Mouse (Mus musculus): Measurements from ENCODE around the gene Hivep3. TPM values are rescaled to one million over a fixed set of nuclear protein-coding genes. Genes with fewer than 3 reads are reported as not detected.
A peak's percentile ranks its signal among the peaks of the same experiment; 100 is the strongest.

Gene Hivep3
- polyA plus RNA-seq, 1 experiment: 23.1 TPM

DNA sequence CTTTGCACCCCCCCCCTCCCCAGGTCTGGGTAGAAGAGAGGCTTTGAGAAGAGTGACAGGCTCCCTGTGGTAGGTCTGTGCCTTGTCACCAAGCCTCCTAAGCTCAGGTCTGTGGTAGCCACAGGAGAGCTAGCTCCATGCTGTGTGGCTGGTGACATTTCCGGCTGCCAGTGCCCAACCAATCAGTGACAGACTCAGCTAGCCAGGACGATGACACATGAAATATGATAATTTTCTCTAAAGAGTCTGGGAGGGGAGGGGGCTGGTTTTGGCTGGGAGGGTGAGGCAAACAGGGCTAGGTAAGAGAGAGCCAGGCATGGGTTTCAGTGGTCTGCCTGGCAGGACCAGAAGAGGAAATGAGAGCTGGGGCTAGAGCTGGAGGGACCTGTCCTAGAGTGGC lies 79.2 kb downstream of the Hivep3 start:
- H3K4me1 ChIP-seq (ENCODE audit: control insufficient read depth, insufficient read depth, low read length): peaks cover 13% of the 10 kb centered on the region
- DNase-seq: no peak
- TF ChIP-seq CTCF (IDR thresholded peaks at IDR 0.05; ENCODE audit: insufficient read depth, low read length) (no peak), POLR2A (IDR thresholded peaks at IDR 0.05; ENCODE audit: borderline replicate concordance, extremely low read depth, low read depth, low read length) (no peak)
- 18% methylated on average over 2 of the region's 2 CpGs for WGBS
- H3K4me3 ChIP-seq (replicated peaks; ENCODE audit: extremely low read depth, low read depth, low read length): no peak overlapping the region

- no peak overlapping the region for H3K4me3 ChIP-seq (replicated peaks; ENCODE audit: extremely low read depth, low read depth, low read length)
- WGBS: 26% methylated on average over 12 of the region's 12 CpGs
These were observed 80.1 kb downstream of the Hivep3 start for GRCm38 (mm10) chr4:119813500-119814184.

GRCm38 (mm10) chr4:119814185-119815132 lies 80.9 kb downstream of the Hivep3 start:
- peak; percentile 36 for DNase-seq
- peaks cover 13% of the 10 kb centered on the region for H3K4me1 ChIP-seq (ENCODE audit: control insufficient read depth, insufficient read depth, low read length)
- H3K4me3 ChIP-seq (replicated peaks; ENCODE audit: extremely low read depth, low read depth, low read length): peak overlapping the region; percentile 72
- WGBS: 2% methylated on average over 47 of the region's 47 CpGs
- TF ChIP-seq POLR2A (IDR thresholded peaks at IDR 0.05; ENCODE audit: borderline replicate concordance, extremely low read depth, low read depth, low read length) (no peak), CTCF (IDR thresholded peaks at IDR 0.05; ENCODE audit: insufficient read depth, low read length) (no peak)

More at GRCm38 (mm10) chr4:119813500-119814184, 80.1 kb downstream of the Hivep3 start:
- no peak for DNase-seq
- peaks cover 13% of the 10 kb centered on the region for H3K4me1 ChIP-seq (ENCODE audit: control insufficient read depth, insufficient read depth, low read length)
- TF ChIP-seq CTCF (IDR thresholded peaks at IDR 0.05; ENCODE audit: insufficient read depth, low read length) (no peak), POLR2A (IDR thresholded peaks at IDR 0.05; ENCODE audit: borderline replicate concordance, extremely low read depth, low read depth, low read length) (no peak)

GRCm38 (mm10) chr4:119815133-119815792 lies 81.7 kb downstream of the Hivep3 start:
- H3K4me3 ChIP-seq (replicated peaks; ENCODE audit: extremely low read depth, low read depth, low read length): peak overlapping the region; percentile 72
- no peak for TF ChIP-seq POLR2A (IDR thresholded peaks at IDR 0.05; ENCODE audit: borderline replicate concordance, extremely low read depth, low read depth, low read length)
- TF ChIP-seq CTCF (IDR thresholded peaks at IDR 0.05; ENCODE audit: insufficient read depth, low read length): no peak
- WGBS: 11% methylated on average over 7 of the region's 7 CpGs
- H3K4me1 ChIP-seq (ENCODE audit: control insufficient read depth, insufficient read depth, low read length): peaks cover 13% of the 10 kb centered on the region
- DNase-seq: peak; percentile 35

DNA sequence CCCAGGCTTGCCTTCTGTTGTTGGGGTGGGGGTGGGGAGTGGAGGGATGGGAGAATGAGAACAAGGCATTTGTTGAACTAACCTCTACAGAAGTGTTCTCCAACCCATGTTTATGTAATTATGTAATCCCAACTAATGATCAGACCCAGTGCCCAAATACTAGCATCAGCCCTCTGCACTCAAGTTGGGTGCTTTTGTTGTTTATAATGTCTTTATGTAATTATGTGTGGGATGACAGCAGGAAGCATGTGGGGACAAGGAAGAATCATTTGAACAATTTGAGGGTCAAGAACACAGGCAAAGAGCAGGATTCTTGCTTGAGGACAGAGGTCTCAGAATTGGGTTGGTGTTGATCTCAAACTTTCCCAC lies 82.2 kb downstream of the Hivep3 start:
- Histone ChIP-seq H3K4me3 (replicated peaks; ENCODE audit: extremely low read depth, low read depth, low read length) (no peak overlapping the region), H3K4me1 (ENCODE audit: control insufficient read depth, insufficient read depth, low read length) (peaks cover 13% of the 10 kb centered on the region)
- TF ChIP-seq CTCF (IDR thresholded peaks at IDR 0.05; ENCODE audit: insufficient read depth, low read length) (no peak), POLR2A (IDR thresholded peaks at IDR 0.05; ENCODE audit: borderline replicate concordance, extremely low read depth, low read depth, low read length) (no peak)
- no peak for DNase-seq

DNA sequence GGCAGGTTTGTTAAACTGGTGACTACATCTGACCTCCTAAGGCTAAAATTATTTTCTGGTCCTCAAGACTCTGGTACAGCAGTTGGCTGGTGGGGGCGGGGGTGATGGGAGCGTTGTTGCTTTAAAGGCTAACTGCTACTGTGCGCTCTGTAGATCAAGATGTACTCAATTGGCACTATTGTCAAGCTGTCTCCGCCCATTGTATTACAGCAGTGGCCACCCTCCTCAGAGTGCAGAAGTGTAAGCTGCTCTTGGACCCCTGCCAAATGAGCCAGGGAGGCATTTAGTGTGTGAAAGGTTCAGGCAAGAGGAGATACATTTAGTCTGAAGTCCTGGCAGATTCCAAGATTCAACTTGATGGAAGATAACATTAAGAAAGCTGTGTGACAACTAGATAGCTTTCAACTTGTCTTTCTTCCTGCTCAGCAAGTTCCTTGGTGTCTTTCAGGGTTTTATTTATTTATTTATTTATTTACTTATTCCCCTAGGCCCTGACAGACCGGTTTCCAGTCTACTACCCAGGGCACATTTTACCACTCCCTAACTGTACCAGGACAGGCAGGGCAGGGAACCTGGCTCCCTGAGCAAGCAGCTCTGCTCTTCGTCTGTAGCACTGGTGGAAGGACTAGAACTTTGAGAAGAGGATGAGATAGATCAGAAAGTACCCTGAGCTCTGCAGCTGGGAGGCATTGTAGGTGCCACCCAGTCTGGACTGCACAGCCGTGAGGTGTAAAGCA lies 83.2 kb downstream of the Hivep3 start:
- 34% methylated on average over 7 of the region's 7 CpGs for WGBS
- Histone ChIP-seq H3K4me3 (replicated peaks; ENCODE audit: extremely low read depth, low read depth, low read length) (no peak overlapping the region), H3K4me1 (ENCODE audit: control insufficient read depth, insufficient read depth, low read length) (peaks cover 13% of the 10 kb centered on the region)
- no peak for TF ChIP-seq POLR2A (IDR thresholded peaks at IDR 0.05; ENCODE audit: borderline replicate concordance, extremely low read depth, low read depth, low read length)
- no peak for TF ChIP-seq CTCF (IDR thresholded peaks at IDR 0.05; ENCODE audit: insufficient read depth, low read length)
- peak; percentile 19 for DNase-seq

DNA sequence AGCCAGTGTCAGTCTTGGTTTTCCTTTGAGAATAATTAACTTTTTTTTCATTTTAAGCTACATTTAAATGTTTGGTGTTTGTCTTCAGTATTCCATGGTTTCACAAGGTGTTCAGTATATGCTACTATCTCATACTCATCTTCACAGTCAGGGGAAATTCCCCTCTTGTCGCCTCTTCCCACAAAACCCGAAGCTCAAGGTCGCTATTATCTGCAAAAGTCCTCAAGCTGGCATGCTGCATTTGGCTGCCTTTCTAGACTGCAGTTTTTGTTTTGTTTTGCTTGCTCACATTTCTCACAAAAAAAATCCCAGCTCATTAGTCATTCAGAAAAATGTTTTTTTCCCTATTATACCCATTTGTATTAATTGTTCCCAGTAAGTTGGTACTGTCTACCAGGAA lies 92.4 kb downstream of the Hivep3 start:
- DNase-seq: no peak
- peaks cover 4% of the 10 kb centered on the region; the same call in 1 of the 2 replicates for H3K4me1 ChIP-seq (ENCODE audit: control insufficient read depth, insufficient read depth, low read length)
- WGBS: 64% methylated on average over 3 of the region's 3 CpGs

DNA sequence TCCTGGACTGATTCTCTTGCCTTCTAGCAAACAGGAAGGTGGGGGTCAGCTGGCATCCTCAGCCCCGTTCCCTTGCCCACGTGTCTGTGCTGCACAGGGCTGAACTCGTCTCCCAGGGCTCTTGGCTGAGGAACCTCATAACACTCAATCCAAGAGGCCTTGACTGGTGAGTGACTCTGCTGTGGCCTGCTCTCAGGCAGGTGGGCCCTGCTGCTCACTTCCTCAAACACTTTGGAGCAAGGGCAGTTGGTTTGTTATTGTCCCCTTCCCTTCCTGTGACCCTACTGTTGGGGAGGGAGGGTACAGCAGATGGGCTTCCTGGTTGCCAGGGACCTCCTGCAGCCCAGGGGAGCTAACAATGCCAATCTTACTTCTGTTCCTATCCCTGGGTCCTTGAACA lies 94.8 kb downstream of the Hivep3 start:
- H3K4me1 ChIP-seq (ENCODE audit: control insufficient read depth, insufficient read depth, low read length): peaks cover 8% of the 10 kb centered on the region; the same call in 1 of the 2 replicates
- no peak overlapping the region for H3K4me3 ChIP-seq (replicated peaks; ENCODE audit: extremely low read depth, low read depth, low read length)
- WGBS: 35% methylated on average over 3 of the region's 3 CpGs
- no peak for DNase-seq
- TF ChIP-seq POLR2A (IDR thresholded peaks at IDR 0.05; ENCODE audit: borderline replicate concordance, extremely low read depth, low read depth, low read length) (no peak), CTCF (IDR thresholded peaks at IDR 0.05; ENCODE audit: insufficient read depth, low read length) (no peak)

More for the DNA sequence above, 92.4 kb downstream of the Hivep3 start:
- no peak overlapping the region for H3K4me3 ChIP-seq (replicated peaks; ENCODE audit: extremely low read depth, low read depth, low read length)
- TF ChIP-seq POLR2A (IDR thresholded peaks at IDR 0.05; ENCODE audit: borderline replicate concordance, extremely low read depth, low read depth, low read length) (no peak), CTCF (IDR thresholded peaks at IDR 0.05; ENCODE audit: insufficient read depth, low read length) (no peak)

All from lung, adult 2 months (tissue).